Mouse (Mus musculus) fibroblast of lung, adult 2 months (primary cell): ENCODE measurements around the gene Krt7.

Experiments used
- DNase-seq: peaks from one replicate; pipeline ENCODE4 v3.0.0-alpha.2; 2011; ENCODE audit warnings: low read depth

Krt7 gene

DNA sequence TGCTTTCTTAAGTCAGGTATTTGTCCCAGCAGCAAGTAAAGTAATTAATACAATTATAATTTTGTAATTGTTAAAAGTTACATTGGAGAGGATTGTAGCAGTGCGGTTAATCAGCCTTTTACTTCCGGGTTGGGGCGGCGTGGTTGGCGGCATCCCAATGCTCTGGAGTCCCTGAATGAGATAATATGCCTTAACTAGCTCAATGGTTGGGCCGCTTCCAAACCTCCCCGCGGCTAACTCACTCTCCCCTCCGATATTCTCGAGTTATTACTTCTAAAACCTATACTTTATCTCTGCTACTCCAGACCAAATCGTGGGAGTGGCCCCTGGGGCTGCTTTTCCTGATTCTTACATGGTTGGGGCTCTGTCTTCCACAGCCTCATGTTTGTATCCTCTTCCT is 35.7 kb downstream of the Krt7 start:
- no peak for DNase-seq

- DNase-seq, result no peak
Measured at GRCm38 (mm10) chr15:101447444-101447843, 36.6 kb downstream of the Krt7 start, which contains the start of gene Krt88. TSS of gene Krt88 (plus strand) at chr15:101447744.

GRCm38 (mm10) chr15:101453093-101453736 is 42.4 kb downstream of the Krt7 start:
- DNase-seq, result no peak

DNA sequence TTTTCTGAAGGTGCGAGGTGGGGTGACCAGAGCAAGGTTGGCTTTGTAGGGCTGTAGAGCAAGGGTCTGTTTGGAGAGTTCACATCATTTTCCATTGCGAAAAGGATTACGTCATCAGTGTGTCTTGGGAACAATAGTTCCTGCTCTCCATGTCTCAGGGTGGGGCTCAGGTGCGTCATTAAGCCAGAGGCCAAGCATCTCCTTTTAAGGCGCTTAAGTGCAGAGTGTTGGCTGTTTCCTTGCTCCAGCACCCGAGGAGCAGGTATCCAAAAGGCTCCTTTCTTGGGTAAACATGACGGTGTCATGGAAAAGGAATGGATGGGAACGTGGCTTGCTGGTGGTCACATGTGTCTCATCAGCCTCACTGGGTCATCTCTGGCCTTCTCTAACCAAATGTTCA is 43.9 kb downstream of the Krt7 start:
- no peak for DNase-seq

DNA sequence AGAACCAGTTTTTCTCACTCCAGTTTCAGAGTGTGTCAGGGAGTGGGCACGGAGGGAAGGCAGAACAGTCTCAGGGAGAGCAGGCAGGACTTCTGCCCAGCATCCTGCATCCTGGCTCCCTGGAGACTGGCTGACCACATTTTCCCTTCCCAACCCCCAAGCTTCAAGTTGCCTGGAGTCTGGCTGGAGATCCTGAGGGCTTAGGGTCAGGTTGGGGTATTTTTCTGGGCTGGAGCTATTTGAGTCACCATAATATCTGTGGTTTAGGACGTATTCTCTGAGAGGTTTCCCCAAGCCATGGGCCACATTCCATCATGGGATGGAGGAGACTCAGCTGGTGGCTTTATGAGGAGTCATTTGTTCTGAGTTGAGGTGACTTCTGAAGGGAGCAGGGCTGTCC is 44.4 kb downstream of the Krt7 start:
- peak; percentile 39 for DNase-seq

- DNase-seq, result no peak
Measured at GRCm38 (mm10) chr15:101455891-101456290, 45.0 kb downstream of the Krt7 start.

DNA sequence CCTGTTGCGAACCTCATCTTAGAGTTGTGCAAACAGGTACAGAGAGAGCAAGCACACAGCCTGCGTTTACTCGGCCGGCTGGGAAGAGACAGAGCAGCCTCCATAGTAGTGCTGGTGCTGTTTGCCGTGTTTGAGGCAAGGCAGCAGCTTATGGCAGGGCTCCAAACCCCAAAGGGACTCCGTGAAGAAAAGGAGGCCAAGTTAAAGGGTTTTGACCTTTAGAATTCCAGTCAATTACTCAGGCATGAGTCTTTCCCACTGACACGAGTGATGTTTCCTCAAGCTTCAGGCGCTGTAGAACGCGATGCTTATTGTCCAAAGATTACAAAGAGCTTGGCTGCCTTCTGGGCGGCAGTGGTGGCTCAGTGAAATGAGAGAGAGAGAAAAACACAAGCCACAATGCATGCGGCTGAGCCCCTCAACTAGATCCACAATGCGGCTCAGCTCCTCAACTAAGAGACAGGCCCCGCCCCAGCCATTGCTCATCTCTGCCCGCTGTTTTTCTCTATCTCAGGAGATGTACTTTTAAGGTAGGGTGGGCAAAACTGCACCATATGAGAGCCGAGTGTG is 47.6 kb downstream of the Krt7 start:
- DNase-seq, result peak; percentile 37

DNA sequence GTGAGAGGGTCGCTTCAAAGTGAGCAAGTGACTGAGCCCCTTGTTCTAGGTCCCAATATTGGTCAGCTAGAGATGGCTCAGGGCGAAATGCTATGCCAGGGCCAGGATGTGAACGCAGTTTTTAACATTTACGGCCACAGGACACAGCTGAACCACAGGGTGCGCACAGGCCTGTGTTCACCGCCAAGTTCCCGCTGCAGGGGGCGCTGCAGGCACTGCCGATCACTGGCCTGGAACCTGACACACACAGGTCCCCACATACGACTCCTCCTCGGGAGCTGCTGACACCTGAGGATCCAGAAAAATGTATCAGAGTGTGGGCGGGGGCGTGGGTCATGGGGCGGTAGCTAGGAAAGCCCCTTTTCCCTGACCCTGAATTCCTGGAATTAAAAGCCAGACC is 48.4 kb downstream of the Krt7 start:
- no peak for DNase-seq

DNA sequence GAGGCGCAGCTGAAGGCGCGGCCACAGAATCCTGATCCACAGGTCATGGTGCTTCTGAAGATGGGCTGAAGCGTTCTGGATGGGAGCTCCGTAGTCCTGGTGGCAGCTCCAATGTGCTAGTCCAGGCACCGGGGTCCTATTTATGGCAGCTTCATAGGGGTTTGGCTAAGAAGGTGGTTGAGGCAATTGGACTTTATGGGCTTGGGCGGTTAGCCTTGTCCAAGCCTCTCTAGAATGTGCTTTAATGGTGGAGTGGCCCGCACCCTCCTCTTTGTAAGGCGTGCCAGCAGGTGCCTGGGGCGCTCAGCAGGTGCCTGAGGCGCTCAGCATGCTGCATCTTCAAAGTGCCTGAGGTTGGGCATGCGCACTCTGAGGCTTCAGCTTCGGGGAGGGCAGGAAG is 52.8 kb downstream of the Krt7 start, which contains the start of gene Krt81:
Gene Krt81, minus strand, starts transcription at position 101 of the 400 bp plus-strand sequence.
- no peak for DNase-seq

DNA sequence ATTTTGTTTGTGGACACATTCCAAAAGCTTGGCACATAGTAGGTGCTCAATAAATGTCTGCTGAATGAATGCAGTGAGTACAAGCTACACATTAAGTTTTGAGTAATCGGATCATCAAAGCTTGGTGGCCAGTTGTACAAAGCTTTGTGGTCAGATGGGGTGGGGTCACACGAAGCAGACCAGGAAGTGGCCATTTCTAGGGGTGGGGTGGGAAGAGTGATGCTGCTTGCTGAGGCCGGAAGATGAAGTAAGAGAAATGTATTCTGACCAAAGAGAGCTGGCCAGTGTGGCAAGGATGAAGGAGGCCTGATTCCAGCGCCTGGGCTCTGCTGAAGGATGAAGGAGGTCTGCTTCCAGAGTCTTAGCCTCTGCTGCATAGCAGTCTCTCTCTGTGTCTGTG is 58.2 kb downstream of the Krt7 start:
- no peak for DNase-seq

DNA sequence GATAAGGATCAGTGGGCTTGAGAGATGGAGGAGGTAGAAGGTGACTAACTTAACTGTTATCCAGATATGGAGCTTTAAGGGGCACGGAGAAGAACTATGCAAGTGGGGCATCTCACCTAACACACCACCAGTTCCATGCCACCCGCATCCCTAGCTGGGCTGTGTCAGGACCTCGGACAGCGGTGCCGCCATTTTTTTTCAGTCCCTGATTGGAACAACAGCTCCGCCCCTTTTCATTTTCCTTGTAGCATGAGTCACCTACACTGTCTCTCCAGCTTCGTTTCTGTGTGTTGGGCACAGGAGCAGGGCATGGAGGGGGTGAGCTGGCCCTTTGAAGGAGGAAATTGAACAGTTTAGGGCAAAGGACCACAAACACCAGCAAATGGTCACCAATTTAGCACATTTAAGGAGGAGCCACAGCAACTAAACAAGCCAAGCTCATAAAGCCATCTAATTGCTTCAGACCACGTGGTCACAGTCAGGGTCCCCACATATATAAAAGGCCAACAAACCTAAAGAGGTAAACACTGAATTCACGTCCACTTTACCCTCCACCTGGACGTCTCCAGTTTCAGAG is 62.2 kb downstream of the Krt7 start, which contains the start of gene Krt86:
Gene Krt86, plus strand, starts transcription at position 527 of the 577 bp plus-strand sequence.
- peak; percentile 16 for DNase-seq

GRCm38 (mm10) chr15:101479007-101479665 is 68.3 kb downstream of the Krt7 start:
- DNase-seq, result no peak

DNA sequence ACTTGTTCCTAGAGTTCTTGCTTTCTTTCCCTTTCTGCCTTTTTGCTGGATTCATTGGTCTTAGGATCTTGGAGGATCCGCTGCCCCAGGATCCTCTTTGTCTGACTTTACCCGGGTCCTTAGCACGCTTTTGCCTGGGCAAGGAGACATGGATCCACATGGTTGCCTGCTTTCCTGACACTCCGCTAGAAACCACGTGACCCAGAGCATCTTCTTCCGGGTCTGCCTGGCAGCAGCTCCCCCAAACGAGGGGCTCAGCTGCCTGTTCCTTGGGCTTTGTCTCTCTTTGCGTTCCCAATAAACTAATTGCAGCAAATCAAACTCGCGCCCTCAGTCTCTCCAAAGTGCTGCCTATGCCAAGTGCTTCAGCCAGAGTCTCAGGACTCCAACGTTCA is 68.8 kb downstream of the Krt7 start:
- DNase-seq, result no peak
